Mouse (Mus musculus): ENCODE data around the gene Skap2.

- no peak for TF ChIP-seq USF1 (IDR thresholded peaks at IDR 0.05; ENCODE audit: low read depth)
- no peak for TF ChIP-seq TCF12 (IDR thresholded peaks at IDR 0.05; ENCODE audit: insufficient read depth, poor library complexity, severe bottlenecking)
- no peak for TF ChIP-seq POLR2AphosphoS2 (IDR thresholded peaks at IDR 0.05; ENCODE audit: insufficient read length, low read depth)
- no peak for TF ChIP-seq POLR2A (IDR thresholded peaks at IDR 0.05; ENCODE audit: insufficient read length, low read depth)
- no peak for TF ChIP-seq MAX (IDR thresholded peaks at IDR 0.05; ENCODE audit: low read depth)
- no peak for TF ChIP-seq SRF (IDR thresholded peaks at IDR 0.05; ENCODE audit: control insufficient read depth, insufficient read length, low read depth)
These were observed 122.0 kb downstream of the Skap2 start for GRCm38 (mm10) chr6:51890356-51890755.

All from myocyte (in vitro differentiated cells).